Comparison of ENCODE assay signal across 8 mouse cellular contexts in genomic region chr5:24604656-24605100, GRCm38 (mm10). TPM values are rescaled to one million over a fixed set of nuclear protein-coding genes. Genes with fewer than 3 reads are reported as not detected.
DNase-seq lines count a peak whose midpoint lies in the region; ATAC-seq and TF ChIP-seq lines count a peak whose summit lies in the region.

No protein-coding gene starts in this region.

- H3K27ac ChIP-seq in embryonic facial prominence, embryonic 13.5 days, result peak overlapping the region; percentile 100
- peak overlapping the region; percentile 99 for H3K27ac ChIP-seq in heart, embryonic 12.5 days (ENCODE audit: poor library complexity, severe bottlenecking)
- peak overlapping the region; percentile 99 for H3K27ac ChIP-seq in kidney, embryonic 16.5 days (ENCODE audit: low read length)
- no peak overlapping the region for H3K27ac ChIP-seq in liver, embryonic 15.5 days (replicated peaks)
- H3K27ac ChIP-seq in olfactory bulb, adult 2 months (ENCODE audit: insufficient read depth, low read depth, low read length), result peak overlapping the region; percentile 91

- H3K4me1 ChIP-seq in embryonic facial prominence, embryonic 13.5 days, result peaks cover 55% of the 10 kb centered on the region
- peaks cover 65% of the 10 kb centered on the region for H3K4me1 ChIP-seq in heart, embryonic 12.5 days (replicated peaks)
- peaks cover 54% of the 10 kb centered on the region for H3K4me1 ChIP-seq in kidney, embryonic 16.5 days (ENCODE audit: insufficient read depth, low read length)
- peaks cover 23% of the 10 kb centered on the region for H3K4me1 ChIP-seq in liver, embryonic 15.5 days (replicated peaks)
- H3K4me1 ChIP-seq in olfactory bulb, adult 2 months (ENCODE audit: control insufficient read depth, insufficient read depth, low read length), result peaks cover 55% of the 10 kb centered on the region

- H3K9me3 ChIP-seq in embryonic facial prominence, embryonic 13.5 days, result no peaks in the 10 kb centered on the region
- H3K9me3 ChIP-seq in heart, embryonic 12.5 days (replicated peaks), result no peaks in the 10 kb centered on the region
- H3K9me3 ChIP-seq in kidney, embryonic 16.5 days (ENCODE audit: low read length), result no peaks in the 10 kb centered on the region
- H3K9me3 ChIP-seq in liver, embryonic 15.5 days (replicated peaks), result no peaks in the 10 kb centered on the region

- peak overlapping the region; percentile 83 for H3K4me2 ChIP-seq in embryonic facial prominence, embryonic 13.5 days
- peak overlapping the region; percentile 81 for H3K4me2 ChIP-seq in heart, embryonic 12.5 days
- H3K4me2 ChIP-seq in kidney, embryonic 16.5 days (replicated peaks; ENCODE audit: low read depth, low read length), result peak overlapping the region; percentile 69
- peak overlapping the region; percentile 53 for H3K4me2 ChIP-seq in liver, embryonic 15.5 days

- peak; percentile 89 for TF ChIP-seq POLR2A in olfactory bulb, adult 2 months (IDR thresholded peaks at IDR 0.05; ENCODE audit: insufficient read depth, low read depth, low read length)

- no peak for TF ChIP-seq CTCF in olfactory bulb, adult 2 months (IDR thresholded peaks at IDR 0.05; ENCODE audit: insufficient read depth, low read depth, low read length)

- peak; percentile 56 for ATAC-seq in embryonic facial prominence, embryonic 13.5 days (ENCODE audit: insufficient number of reproducible peaks, insufficient read depth, low FRiP score, low TSS enrichment, low read depth)
- ATAC-seq in heart, embryonic 12.5 days (ENCODE audit: insufficient number of reproducible peaks, low FRiP score), result peak; percentile 76
- ATAC-seq in kidney, embryonic 16.5 days (ENCODE audit: low FRiP score, low TSS enrichment), result peak; percentile 73
- ATAC-seq in liver, embryonic 15.5 days (ENCODE audit: insufficient read depth), result peak; percentile 59; the same call in 1 of the 2 replicates

- DNase-seq in 3134 (ENCODE audit: extremely low read depth, insufficient read length, low spot score), result peak; percentile 86
- DNase-seq in adrenal gland, postnatal 36 days, result peak; percentile 95 to 96
- DNase-seq in urinary bladder, postnatal 4 days (ENCODE audit: low spot score in 2 of 2), result peak; percentile 90 to 91

- H3K9ac ChIP-seq in embryonic facial prominence, embryonic 13.5 days, result peak overlapping the region; percentile 92
- H3K9ac ChIP-seq in heart, embryonic 12.5 days, result peak overlapping the region; percentile 86
- peak overlapping the region; percentile 88 for H3K9ac ChIP-seq in kidney, embryonic 16.5 days (replicated peaks; ENCODE audit: low read length)
- no peak overlapping the region for H3K9ac ChIP-seq in liver, embryonic 15.5 days

- WGBS in embryonic facial prominence, embryonic 13.5 days, result under 1% methylated on average over 46 of the region's 46 CpGs
- WGBS in heart, embryonic 12.5 days, result under 1% methylated on average over 46 of the region's 46 CpGs
- under 1% methylated on average over 46 of the region's 46 CpGs for WGBS in kidney, embryonic 16.5 days
- WGBS in liver, embryonic 15.5 days (ENCODE audit: insufficient replicate concordance), result under 1% methylated on average over 46 of the region's 46 CpGs
- WGBS in olfactory bulb, adult 2 months, result 1% methylated on average over 42 of the region's 46 CpGs

- no peaks in the 10 kb centered on the region for H3K36me3 ChIP-seq in embryonic facial prominence, embryonic 13.5 days
- no peaks in the 10 kb centered on the region for H3K36me3 ChIP-seq in heart, embryonic 12.5 days
- H3K36me3 ChIP-seq in kidney, embryonic 16.5 days (ENCODE audit: insufficient read depth, low read length), result no peaks in the 10 kb centered on the region
- no peaks in the 10 kb centered on the region for H3K36me3 ChIP-seq in liver, embryonic 15.5 days (replicated peaks)

- H3K4me3 ChIP-seq in embryonic facial prominence, embryonic 13.5 days, result peak overlapping the region; percentile 72
- H3K4me3 ChIP-seq in heart, embryonic 12.5 days, result peak overlapping the region; percentile 75
- H3K4me3 ChIP-seq in kidney, embryonic 16.5 days (ENCODE audit: low read length), result peak overlapping the region; percentile 68
- H3K4me3 ChIP-seq in liver, embryonic 15.5 days (replicated peaks), result peak overlapping the region; percentile 49
- peak overlapping the region; percentile 72 for H3K4me3 ChIP-seq in olfactory bulb, adult 2 months (ENCODE audit: insufficient read depth, low read depth, low read length)

- no peaks in the 10 kb centered on the region for H3K27me3 ChIP-seq in embryonic facial prominence, embryonic 13.5 days
- H3K27me3 ChIP-seq in heart, embryonic 12.5 days (replicated peaks), result 0 out of 2 replicates have a peak, but pooled peaks cover 5% of the 10 kb centered on the region
- H3K27me3 ChIP-seq in kidney, embryonic 16.5 days (ENCODE audit: insufficient read depth, low read length), result no peaks in the 10 kb centered on the region
- peaks cover 99% of the 10 kb centered on the region for H3K27me3 ChIP-seq in liver, embryonic 15.5 days

RNA-seq across cellular contexts. Expression of gene Chpf2, which starts 18.1 kb away (rescaled TPM):
- total RNA-seq in adrenal gland, postnatal 36 days (2021), result 10 to 100 TPM; 35.7 to 52.5 TPM
- polyA plus RNA-seq in embryonic facial prominence, embryonic 13.5 days (2015; fragmentation: Nextera tagmentation; extraction: Ambion mirVana), result 24.2 and 26.4 TPM in 2 replicates
- polyA plus RNA-seq in heart, embryonic 12.5 days (2016; fragmentation: Nextera tagmentation; extraction: Ambion mirVana), result 20.1 and 22.8 TPM in 2 replicates
- polyA plus RNA-seq in kidney, embryonic 16.5 days (2015; fragmentation: Nextera tagmentation; extraction: Ambion mirVana), result 27.1 and 28.3 TPM in 2 replicates
- 10.5 and 13.4 TPM in 2 replicates for polyA plus RNA-seq in liver, embryonic 15.5 days (2015; fragmentation: Nextera tagmentation; extraction: Ambion mirVana)
- not detected in 2 replicates for polyA plus RNA-seq in olfactory bulb, adult 2 months (2012; ENCODE audit: insufficient read depth, insufficient read length, low replicate concordance, missing spikeins)

RNA-seq across cellular contexts. Expression of gene Smarcd3, which starts 19.5 kb away (rescaled TPM):
- total RNA-seq in adrenal gland, postnatal 36 days (2021), result 10 to 100 TPM; 16.0 to 17.4 TPM
- 37.4 and 43.5 TPM in 2 replicates for polyA plus RNA-seq in embryonic facial prominence, embryonic 13.5 days (2015; fragmentation: Nextera tagmentation; extraction: Ambion mirVana)
- polyA plus RNA-seq in heart, embryonic 12.5 days (2016; fragmentation: Nextera tagmentation; extraction: Ambion mirVana), result 86.4 and 90.3 TPM in 2 replicates
- 24.5 and 25.0 TPM in 2 replicates for polyA plus RNA-seq in kidney, embryonic 16.5 days (2015; fragmentation: Nextera tagmentation; extraction: Ambion mirVana)
- polyA plus RNA-seq in liver, embryonic 15.5 days (2015; fragmentation: Nextera tagmentation; extraction: Ambion mirVana), result 1.3 and 1.5 TPM in 2 replicates
- polyA plus RNA-seq in olfactory bulb, adult 2 months (2012; ENCODE audit: insufficient read depth, insufficient read length, low replicate concordance, missing spikeins), result not detected in 2 replicates

RNA-seq across cellular contexts. Expression of gene Abcf2, which starts 27.4 kb away (rescaled TPM):
- 10 to 100 TPM; 69.3 to 79.2 TPM for total RNA-seq in adrenal gland, postnatal 36 days (2021)
- 112 and 115 TPM in 2 replicates for polyA plus RNA-seq in embryonic facial prominence, embryonic 13.5 days (2015; fragmentation: Nextera tagmentation; extraction: Ambion mirVana)
- polyA plus RNA-seq in heart, embryonic 12.5 days (2016; fragmentation: Nextera tagmentation; extraction: Ambion mirVana), result 79.0 and 80.6 TPM in 2 replicates
- polyA plus RNA-seq in kidney, embryonic 16.5 days (2015; fragmentation: Nextera tagmentation; extraction: Ambion mirVana), result 118 TPM in 2 replicates
- polyA plus RNA-seq in liver, embryonic 15.5 days (2015; fragmentation: Nextera tagmentation; extraction: Ambion mirVana), result 43.2 and 44.4 TPM in 2 replicates
- polyA plus RNA-seq in olfactory bulb, adult 2 months (2012; ENCODE audit: insufficient read depth, insufficient read length, low replicate concordance, missing spikeins), result not detected in 2 replicates

RNA-seq across cellular contexts. Expression of gene 4931409K22Rik, which starts 48.1 kb away (rescaled TPM):
- not detected for total RNA-seq in adrenal gland, postnatal 36 days (2021)
- 0.11 TPM in 1 of 2 replicates, not detected in the other for polyA plus RNA-seq in embryonic facial prominence, embryonic 13.5 days (2015; fragmentation: Nextera tagmentation; extraction: Ambion mirVana)
- not detected in 2 replicates for polyA plus RNA-seq in heart, embryonic 12.5 days (2016; fragmentation: Nextera tagmentation; extraction: Ambion mirVana)
- polyA plus RNA-seq in kidney, embryonic 16.5 days (2015; fragmentation: Nextera tagmentation; extraction: Ambion mirVana), result 0.16 and 0.41 TPM in 2 replicates
- polyA plus RNA-seq in liver, embryonic 15.5 days (2015; fragmentation: Nextera tagmentation; extraction: Ambion mirVana), result not detected in 2 replicates
- polyA plus RNA-seq in olfactory bulb, adult 2 months (2012; ENCODE audit: insufficient read depth, insufficient read length, low replicate concordance, missing spikeins), result not detected in 2 replicates

Comparison
In these comparisons a context has a peak if more than half of its experiments do, and no peak if none do; other contexts are left out.
1. RNA of gene Chpf2, which starts 18.1 kb away (polyA plus RNA-seq): 27.1 to 28.3 TPM in kidney, embryonic 16.5 days, 24.2 to 26.4 TPM in embryonic facial prominence, embryonic 13.5 days, 20.1 to 22.8 TPM in heart, embryonic 12.5 days and 10.5 to 13.4 TPM in liver, embryonic 15.5 days; not detected in olfactory bulb, adult 2 months; every median in the first group is over 10 times any median in the second.
2. Peak in every context shown above with its lines, with median percentiles within 50 percentile points of each other: DNase-seq, ATAC-seq, H3K4me2 ChIP-seq and H3K4me3 ChIP-seq.